Mouse (Mus musculus): ENCODE results near the gene Lpp.

Gene Lpp

DNA sequence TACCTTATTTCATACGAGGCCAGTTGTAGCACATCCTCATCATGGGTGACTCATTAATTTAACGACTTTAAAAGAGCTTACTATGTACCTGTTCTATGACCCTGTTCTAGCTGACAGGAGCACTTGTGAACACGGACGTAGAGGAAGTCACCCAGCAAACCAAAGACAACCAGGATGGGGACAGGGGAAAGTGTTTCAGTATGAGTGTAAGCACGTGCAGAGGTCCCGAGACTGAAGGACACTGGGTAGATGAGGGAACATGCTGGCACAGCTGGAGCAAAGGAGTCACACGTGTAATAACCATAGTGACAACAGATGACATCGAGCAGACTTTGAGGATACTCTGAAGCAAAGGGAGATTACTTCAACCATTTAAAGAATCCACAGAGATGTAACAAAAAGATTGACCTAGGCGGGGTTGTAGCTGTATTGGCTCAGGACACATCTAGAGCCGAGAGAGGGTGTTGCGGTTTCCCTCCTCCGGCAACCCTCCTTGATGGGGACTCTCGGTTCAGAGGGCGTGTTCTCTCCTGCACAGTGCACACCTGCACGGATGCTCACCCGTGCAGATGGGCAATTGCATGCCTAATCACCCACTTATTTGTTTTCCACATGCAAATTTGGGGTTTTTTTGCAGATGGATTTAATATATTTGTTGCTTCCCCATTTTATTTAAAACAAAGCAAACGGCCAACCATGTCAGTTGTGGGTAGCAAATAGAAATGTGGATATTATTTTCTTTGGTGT is 74.4 kb downstream of the Lpp start:
- DNase-seq (ENCODE audit: low read depth in 1 of 2, low spot score in 2 of 2) = no peak

DNA sequence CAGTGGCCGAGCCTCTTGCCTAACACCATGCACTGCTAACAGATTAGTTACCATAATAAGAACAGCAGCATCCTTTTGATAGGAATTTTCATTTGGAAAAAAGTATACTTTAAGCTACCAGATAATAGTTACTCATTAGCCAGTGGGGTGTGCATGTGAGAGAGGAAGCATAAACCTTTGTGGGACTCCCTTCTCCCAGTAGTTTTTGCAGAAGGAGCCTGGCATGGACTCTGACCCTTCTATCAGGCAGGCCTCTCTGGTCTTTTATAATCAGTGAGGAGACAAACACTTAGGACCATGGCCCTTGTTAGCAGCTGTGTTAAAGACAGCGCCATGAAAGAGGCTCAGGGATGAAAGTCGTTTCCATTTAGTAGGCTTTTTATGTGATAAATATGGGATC is 76.0 kb downstream of the Lpp start:
- no peak for DNase-seq (ENCODE audit: low read depth in 1 of 2, low spot score in 2 of 2)

DNA sequence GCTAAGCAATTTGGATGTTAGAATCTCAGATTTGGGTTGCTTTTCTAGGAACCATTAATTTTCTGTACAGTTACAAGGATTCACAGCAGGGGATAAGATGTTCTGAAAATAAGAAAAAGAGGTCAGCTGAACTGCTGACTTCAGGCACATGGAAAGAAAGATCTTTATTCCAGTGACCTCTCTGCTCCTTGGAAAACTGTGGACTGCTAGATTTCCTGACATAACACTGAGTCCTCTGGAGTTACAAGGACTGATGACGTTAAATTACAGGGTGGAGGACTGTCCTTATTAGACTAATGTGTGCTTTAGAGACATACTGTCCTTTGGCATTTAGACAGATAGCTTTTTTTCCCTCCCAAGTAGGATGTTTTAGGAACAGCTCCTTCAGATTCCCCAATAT is 77.3 kb downstream of the Lpp start:
- no peak for DNase-seq (ENCODE audit: low read depth in 1 of 2, low spot score in 2 of 2)

DNA sequence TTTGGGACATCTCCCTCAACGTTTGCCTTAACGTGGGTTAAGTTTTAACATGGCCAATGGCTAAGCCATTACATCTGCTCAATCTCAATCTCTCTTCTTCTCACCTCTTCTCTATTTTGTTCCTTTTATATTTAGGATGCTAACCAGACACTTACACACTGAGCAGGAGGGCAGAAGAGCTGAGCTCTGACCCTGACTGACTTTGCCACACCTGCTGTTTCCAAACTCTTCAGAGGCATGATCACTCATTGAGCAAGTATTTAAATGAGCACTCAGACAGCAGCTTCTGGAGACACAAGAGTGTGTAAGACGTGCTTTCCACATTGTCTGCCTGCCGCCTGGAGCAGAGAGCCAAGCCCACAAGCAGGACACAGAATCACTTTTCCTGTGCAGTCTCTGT is 77.7 kb downstream of the Lpp start:
- DNase-seq (ENCODE audit: low read depth in 1 of 2, low spot score in 2 of 2) = no peak

DNA sequence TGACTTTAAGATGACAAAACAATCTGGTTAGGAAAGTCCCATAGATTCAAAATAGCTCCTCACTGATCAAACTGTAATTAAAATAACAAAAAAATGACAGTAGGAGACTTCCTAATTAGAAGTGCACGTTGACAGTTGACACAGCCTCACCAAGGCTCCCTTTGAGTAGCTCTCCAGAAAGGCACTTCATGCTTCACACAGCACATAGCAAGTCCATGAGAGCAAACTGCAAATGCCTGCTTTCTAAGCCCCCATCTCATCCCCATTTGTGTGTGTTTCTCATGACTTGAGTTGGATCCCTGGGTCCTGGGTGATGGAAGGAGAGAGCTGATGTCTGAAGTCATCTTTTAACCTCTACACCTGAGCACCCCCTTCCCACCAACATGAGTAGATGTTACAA is 78.5 kb downstream of the Lpp start:
- DNase-seq (ENCODE audit: low read depth in 1 of 2, low spot score in 2 of 2) = no peak

- DNase-seq (ENCODE audit: low read depth in 1 of 2, low spot score in 2 of 2) = no peak
Measured at GRCm38 (mm10) chr16:24473966-24474365, 80.7 kb downstream of the Lpp start.

GRCm38 (mm10) chr16:24474781-24475180 is 81.5 kb downstream of the Lpp start:
- no peak for DNase-seq (ENCODE audit: low read depth in 1 of 2, low spot score in 2 of 2)

DNA sequence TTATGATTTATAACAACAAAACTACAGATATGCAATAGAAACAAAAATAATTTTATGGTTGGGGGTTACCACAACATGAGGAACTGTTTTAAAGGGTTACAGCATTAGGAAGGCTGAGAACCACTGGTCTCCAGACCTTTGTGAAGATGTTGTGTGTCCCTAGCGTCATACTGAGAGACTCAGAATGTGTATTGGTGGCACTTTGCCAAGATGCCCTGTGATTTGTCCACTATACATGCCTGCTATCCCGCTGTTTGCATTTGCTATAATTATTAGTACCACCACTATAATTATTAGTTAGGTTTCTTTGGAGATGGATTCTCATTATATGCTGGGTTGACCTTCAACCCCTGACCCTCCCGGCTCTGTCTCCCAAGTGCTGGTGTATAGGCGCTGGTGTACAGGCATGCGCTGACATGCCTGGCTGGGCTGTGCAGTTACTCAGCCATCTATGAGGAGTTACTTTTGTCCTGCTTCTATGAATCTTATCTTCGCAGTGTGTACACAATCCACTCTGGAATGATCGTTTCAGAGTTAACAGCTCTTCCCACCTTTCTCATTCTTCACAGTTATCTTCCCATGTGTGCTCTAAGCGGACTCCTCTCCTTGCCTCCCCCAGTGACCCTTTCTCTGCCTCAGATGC is 82.1 kb downstream of the Lpp start:
- DNase-seq (ENCODE audit: low read depth in 1 of 2, low spot score in 2 of 2) = no peak

- no peak for DNase-seq (ENCODE audit: low read depth in 1 of 2, low spot score in 2 of 2)
Measured at GRCm38 (mm10) chr16:24476911-24477401, 83.6 kb downstream of the Lpp start.

DNA sequence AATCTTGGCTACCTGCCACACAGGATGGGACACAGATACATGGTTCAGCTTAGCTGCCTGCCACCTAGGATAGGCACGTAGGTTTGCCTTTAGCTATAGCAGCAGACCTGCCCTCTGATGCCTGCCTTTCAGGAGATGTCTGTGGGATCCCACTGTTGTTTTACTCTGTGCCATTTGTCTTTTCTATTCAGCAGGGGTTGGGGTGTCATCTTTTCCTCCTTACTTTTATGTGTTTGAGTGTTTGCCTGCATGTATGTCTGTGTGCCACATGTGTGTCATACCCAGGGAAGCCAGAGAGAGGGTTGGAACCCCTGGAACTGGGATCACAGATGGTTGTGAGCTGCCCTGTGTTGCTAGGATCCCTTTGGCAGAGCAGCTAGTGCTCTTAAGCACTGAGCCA is 84.7 kb downstream of the Lpp start:
- no peak for DNase-seq (ENCODE audit: low read depth in 1 of 2, low spot score in 2 of 2)

GRCm38 (mm10) chr16:24478851-24479250 is 85.5 kb downstream of the Lpp start:
- DNase-seq (ENCODE audit: low read depth in 1 of 2, low spot score in 2 of 2) = no peak

DNA sequence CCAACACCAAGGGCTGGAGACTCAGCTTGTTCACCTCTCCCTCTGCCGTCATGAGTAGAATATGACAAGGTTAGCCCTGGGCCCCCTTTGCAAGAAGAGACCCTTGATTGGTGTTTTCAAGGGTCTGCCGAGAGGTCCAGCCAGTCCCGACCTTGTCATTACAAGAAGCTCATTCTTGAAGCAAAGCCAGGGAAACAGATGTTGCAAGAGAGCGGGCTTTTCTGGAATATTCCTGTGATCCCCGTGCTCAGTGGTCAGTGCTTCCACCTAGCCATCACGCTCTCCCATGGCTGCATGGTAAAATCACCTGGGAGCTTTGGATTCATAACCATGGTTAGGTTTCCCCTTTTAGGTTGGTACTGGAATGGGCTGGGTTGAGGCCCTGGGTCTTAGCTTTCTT is 89.3 kb downstream of the Lpp start:
- DNase-seq (ENCODE audit: low read depth in 1 of 2, low spot score in 2 of 2) = no peak

- DNase-seq (ENCODE audit: low read depth in 1 of 2, low spot score in 2 of 2) = no peak
Measured at GRCm38 (mm10) chr16:24483527-24484101, 90.3 kb downstream of the Lpp start.

DNA sequence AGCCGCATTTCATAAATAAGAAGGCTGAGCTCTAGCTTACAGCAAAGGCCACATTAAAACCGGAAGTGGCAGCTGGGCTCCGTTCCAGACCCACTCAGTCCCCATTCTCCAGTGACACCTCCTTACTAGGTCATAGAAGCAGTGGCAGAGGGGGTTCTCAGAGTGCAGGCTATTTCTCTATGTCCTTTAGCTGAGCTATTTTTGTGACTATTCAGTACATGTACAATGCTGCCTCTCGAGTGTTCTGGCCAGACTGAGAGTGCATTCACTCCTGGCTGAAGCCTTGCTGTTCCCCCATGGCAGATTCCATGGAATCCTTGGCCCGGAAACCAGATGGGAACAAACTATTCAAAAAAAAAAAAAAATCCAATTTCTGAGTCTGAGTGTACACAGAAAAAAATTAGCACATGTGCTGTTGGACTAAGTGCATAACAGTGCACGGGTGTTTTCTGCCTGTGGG is 94.5 kb downstream of the Lpp start:
- no peak for DNase-seq (ENCODE audit: low read depth in 1 of 2, low spot score in 2 of 2)

DNA sequence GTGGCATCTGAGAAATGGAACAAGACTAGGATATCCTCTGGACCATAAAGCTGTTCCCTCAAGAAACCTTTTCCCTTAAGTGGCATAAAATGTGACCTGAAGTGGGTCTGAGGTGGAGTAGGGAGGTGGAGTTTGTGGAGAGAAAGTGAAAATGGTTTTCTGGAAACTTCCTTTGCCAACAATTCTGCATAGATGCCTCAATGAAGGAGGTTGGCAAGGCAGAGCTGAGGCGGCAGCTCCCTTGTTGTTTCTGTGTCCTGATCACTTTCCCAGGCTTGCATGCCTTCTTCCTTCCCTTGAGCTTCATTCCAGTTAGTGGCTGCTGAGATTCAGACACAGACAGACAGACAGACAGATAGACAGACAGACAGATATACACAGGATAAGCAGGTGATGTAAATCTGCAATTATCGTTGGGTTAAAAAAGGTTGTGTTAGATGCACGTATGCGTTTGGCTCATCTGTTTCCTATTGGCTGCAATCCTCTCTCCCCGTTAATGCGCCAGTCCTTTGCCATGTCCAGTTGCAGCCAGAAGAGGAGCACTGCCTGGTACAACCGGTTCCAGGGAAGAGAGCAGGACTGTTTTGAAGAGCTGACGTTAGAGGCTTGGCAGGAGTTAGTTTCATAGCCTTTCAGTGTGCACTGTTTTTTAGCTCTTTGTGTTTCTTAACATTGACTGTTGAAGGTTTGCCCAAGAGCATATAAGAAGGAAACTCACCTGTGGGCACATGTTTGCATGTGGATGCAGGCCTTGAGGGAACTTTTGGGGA is 96.4 kb downstream of the Lpp start:
- DNase-seq (ENCODE audit: low read depth in 1 of 2, low spot score in 2 of 2) = no peak

GRCm38 (mm10) chr16:24490751-24491485 is 97.6 kb downstream of the Lpp start:
- DNase-seq (ENCODE audit: low read depth in 1 of 2, low spot score in 2 of 2) = no peak

DNA sequence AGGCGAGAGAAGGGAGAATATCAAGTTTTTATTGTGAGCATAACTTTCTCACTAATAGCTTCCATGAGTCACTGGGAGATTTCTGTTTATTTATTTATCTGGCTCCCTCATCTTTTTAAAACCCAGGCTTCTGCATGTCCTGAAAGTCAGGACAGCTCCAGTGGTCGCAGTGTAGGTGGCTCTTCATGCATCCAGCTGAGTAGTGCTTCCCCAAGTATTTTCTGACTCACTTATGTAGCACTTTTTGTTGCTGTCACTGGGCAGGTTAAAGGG is 98.1 kb downstream of the Lpp start:
- DNase-seq (ENCODE audit: low read depth in 1 of 2, low spot score in 2 of 2) = no peak

DNA sequence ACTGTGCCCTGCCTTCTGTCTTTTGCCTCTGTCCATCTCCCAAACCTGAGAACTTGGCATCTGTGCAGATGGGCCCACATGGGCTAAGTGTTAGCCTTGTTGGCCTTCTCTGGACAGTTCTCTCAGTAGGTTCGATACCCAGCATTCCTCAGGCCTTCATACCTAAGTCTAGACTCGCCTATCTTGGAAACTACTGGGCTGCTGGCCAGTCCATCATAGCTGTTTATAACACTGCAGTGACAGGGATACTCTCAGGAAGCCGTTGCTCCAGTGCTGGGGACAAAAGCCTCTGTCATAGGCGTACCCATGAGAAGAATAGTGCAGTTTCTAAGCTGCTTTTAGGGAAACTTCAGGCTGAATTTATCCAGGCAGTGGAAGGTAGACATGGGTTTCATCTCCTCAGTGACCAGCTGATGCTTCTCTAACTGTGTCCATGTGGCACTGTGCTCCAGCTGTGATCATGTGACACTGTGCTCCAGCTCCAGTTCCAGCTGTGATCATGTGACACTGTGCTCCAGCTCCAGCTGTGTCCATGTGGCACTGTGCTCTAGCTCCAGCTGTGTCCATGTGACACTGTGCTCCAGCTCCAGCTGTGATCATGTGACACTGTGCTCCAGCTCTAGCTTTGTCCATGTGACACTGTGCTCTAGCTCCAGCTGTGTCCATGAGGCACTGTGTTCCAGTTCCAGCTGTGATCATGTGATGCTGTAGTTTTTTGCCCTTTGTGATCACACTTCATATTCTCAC is 99.1 kb downstream of the Lpp start:
- no peak for DNase-seq (ENCODE audit: low read depth in 1 of 2, low spot score in 2 of 2)

DNA sequence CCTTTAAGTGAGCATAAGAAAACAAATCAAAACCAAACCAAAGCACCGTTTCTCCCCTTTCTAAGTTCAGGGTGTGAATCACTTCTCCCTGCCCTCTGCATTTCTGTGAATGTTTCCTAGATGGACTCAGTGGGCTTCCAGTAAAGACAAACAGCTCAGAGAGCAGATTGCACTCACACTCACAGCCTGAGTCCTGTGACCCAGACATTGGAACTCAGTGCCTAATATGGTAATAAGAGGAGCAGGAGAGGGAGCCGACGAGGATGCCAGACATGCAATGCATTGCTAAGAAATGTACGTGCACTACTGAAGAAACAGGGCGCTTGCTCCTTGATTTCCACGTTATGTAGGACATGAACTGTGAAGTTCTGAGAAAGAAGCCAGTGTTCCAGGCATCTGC is 101.2 kb downstream of the Lpp start:
- DNase-seq (ENCODE audit: low read depth in 1 of 2, low spot score in 2 of 2) = no peak

GRCm38 (mm10) chr16:24495461-24495860 is 102.2 kb downstream of the Lpp start:
- no peak for DNase-seq (ENCODE audit: low read depth in 1 of 2, low spot score in 2 of 2)

GRCm38 (mm10) chr16:24496635-24497034 is 103.3 kb downstream of the Lpp start:
- DNase-seq (ENCODE audit: low read depth in 1 of 2, low spot score in 2 of 2) = no peak

All from monocyte, adult 2 months (primary cell).